Mouse (Mus musculus) Patski (cell line): ENCODE results near the gene Chd2. TPM values are rescaled to one million over a fixed set of nuclear protein-coding genes. Genes with fewer than 3 reads are reported as not detected.
"Not testable (repeated sequence)": the region's sequence is repeated elsewhere in the genome, so short reads cannot be mapped to it uniquely, and the experiment has no call there.

Experiments
- ATAC-seq: fragments of 100-300 bp; one replicate; pipeline ENCODE4 v1.8.0; 2021
- CTCF ChIA-PET: fragments of 350-600 bp; sonication (Branson Sonifier 250); formaldehyde crosslinking; loops from one replicate; lab custom pipeline; 2022; ENCODE audit warnings: inconsistent platforms; lab: Charles Lee
- POLR2A ChIA-PET: fragments of 350-600 bp; sonication (Branson Sonifier 250); formaldehyde crosslinking; loops from one replicate; lab custom pipeline; 2022; ENCODE audit warnings: antibody characterized with exemption, inconsistent platforms; lab: Charles Lee
- DNase-seq: peaks from one replicate; pipeline ENCODE4 v3.0.0-alpha.2; 2011; ENCODE audit warnings: low read depth, low spot score
- H3K27me3 ChIP-seq: fragments of 371-371 bp; one replicate; pipeline ENCODE4 v1.5.1; 2021
- CTCF ChIP-seq: fragments of 100-300 bp; IDR thresholded peaks from one replicate; pipeline ENCODE4 v1.5.1; 2021
- in situ Hi-C: fragments of 300-500 bp; cut with MboI; formaldehyde crosslinking; loops from 3 replicates; pipeline ENCODE4 v1.11.1; 2018; ENCODE audit warnings: low pct_unique_long_range_greater_than_20kb, mixed read lengths
- polyA plus RNA-seq: library from polyadenylated mRNA; unstranded; gene quantifications from one replicate; pipeline ENCODE4 v1.2.3, GENCODE M21; 2021

Chd2 gene
- polyA plus RNA-seq, 1 experiment from 2014 or later: 23.4 TPM

GRCm38 (mm10) chr7:73527225-73527624, 14.4 kb downstream of the Chd2 start:
- ChIA-PET POLR2A (no interaction called here), CTCF (no interaction called here)
- ATAC-seq (no peak), DNase-seq (no peak)
- no peak for TF ChIP-seq CTCF
- H3K27me3 ChIP-seq: no peaks in the 10 kb centered on the region
- in situ Hi-C loops: no loop called here

GRCm38 (mm10) chr7:73524454-73524952, 17.1 kb downstream of the Chd2 start:
- no peaks in the 10 kb centered on the region for H3K27me3 ChIP-seq
- CTCF ChIA-PET: interaction anchor here (0.7 to 5.3 kb wide), 18 partner anchors 9 to 121 kb away, joined by 3 to 43 read pairs (median 4); partner anchors contain the start of gene Chd2
- peak; percentile 87 for TF ChIP-seq CTCF
- in situ Hi-C loops: no loop called here
- ATAC-seq (no peak), DNase-seq (no peak)
- POLR2A ChIA-PET: interaction anchor here (0.6 to 1.2 kb wide), 4 partner anchors 13 to 106 kb away, joined by 3 to 4 read pairs (median 3); no protein-coding TSS in a partner anchor

GRCm38 (mm10) chr7:73523608-73524259, 17.9 kb downstream of the Chd2 start:
- no peaks in the 10 kb centered on the region for H3K27me3 ChIP-seq
- no peak for DNase-seq
- no peak for TF ChIP-seq CTCF
- CTCF ChIA-PET: interaction anchor here (1.0 to 5.3 kb wide), 14 partner anchors 10 to 122 kb away, joined by 3 to 43 read pairs (median 4); no protein-coding TSS in a partner anchor
- ATAC-seq: no peak
- in situ Hi-C loops: no loop called here
- POLR2A ChIA-PET: interaction anchor here (0.7 to 1.2 kb wide), 7 partner anchors 10 to 107 kb away, joined by 3 to 8 read pairs (median 3); no protein-coding TSS in a partner anchor

GRCm38 (mm10) chr7:73523183-73523582, 18.4 kb downstream of the Chd2 start:
- no peaks in the 10 kb centered on the region for H3K27me3 ChIP-seq
- in situ Hi-C loops: no loop called here
- no peak for ATAC-seq
- DNase-seq: no peak
- TF ChIP-seq CTCF: no peak
- CTCF ChIA-PET: interaction anchor here (1.0 to 5.3 kb wide), 3 partner anchors 10 to 103 kb away, joined by 3 to 43 read pairs (median 11); no protein-coding TSS in a partner anchor
- POLR2A ChIA-PET: interaction anchor here (0.7 to 1.2 kb wide), 5 partner anchors 10 to 1112 kb away, joined by 3 to 8 read pairs (median 4); no protein-coding TSS in a partner anchor

- POLR2A ChIA-PET: no interaction called here
- CTCF ChIA-PET: interaction anchor here (0.9 to 5.3 kb wide), 5 partner anchors 12 to 126 kb away, joined by 3 to 43 read pairs (median 5); partner anchors contain the start of gene Chd2
- in situ Hi-C loops: no loop called here
- no peak for DNase-seq
- ATAC-seq: no peak
- no peaks in the 10 kb centered on the region for H3K27me3 ChIP-seq
- no peak for TF ChIP-seq CTCF
Measured at GRCm38 (mm10) chr7:73521277-73522193, 20.1 kb downstream of the Chd2 start.

- H3K27me3 ChIP-seq: no peaks in the 10 kb centered on the region
- TF ChIP-seq CTCF: no peak
- ChIA-PET POLR2A (no interaction called here), CTCF (no interaction called here)
- DNase-seq (no peak), ATAC-seq (no peak)
- in situ Hi-C loops: no loop called here
Measured at GRCm38 (mm10) chr7:73520231-73520630, 21.4 kb downstream of the Chd2 start.

- H3K27me3 ChIP-seq: no peaks in the 10 kb centered on the region
- DNase-seq (no peak), ATAC-seq (no peak)
- CTCF ChIA-PET: no interaction called here
- no peak for TF ChIP-seq CTCF
- POLR2A ChIA-PET: interaction anchor here (0.6 kb wide), 1 partner anchor 12 kb away, joined by 4 read pairs; no protein-coding TSS in a partner anchor
- in situ Hi-C loops: no loop called here
Measured at GRCm38 (mm10) chr7:73519060-73519796, 22.4 kb downstream of the Chd2 start.

- in situ Hi-C loops, H3K27me3 ChIP-seq, ATAC-seq, DNase-seq: not testable (repeated sequence)
- ChIA-PET POLR2A (interaction anchor here (0.7 to 0.9 kb wide), 2 partner anchors 10 to 38 kb away, joined by 3 to 8 read pairs; no protein-coding TSS in a partner anchor), CTCF (interaction anchor here (0.7 to 1.0 kb wide), 2 partner anchors 15 to 19 kb away, joined by 3 read pairs; no protein-coding TSS in a partner anchor)
Measured at GRCm38 (mm10) chr7:73518373-73518980, 23.2 kb downstream of the Chd2 start.

GRCm38 (mm10) chr7:73517432-73518054, 24.1 kb downstream of the Chd2 start:
- no peaks in the 10 kb centered on the region for H3K27me3 ChIP-seq
- in situ Hi-C loops: no loop called here
- POLR2A ChIA-PET: interaction anchor here (0.7 to 0.9 kb wide), 2 partner anchors 9 to 39 kb away, joined by 3 to 8 read pairs; no protein-coding TSS in a partner anchor
- ATAC-seq: no peak
- CTCF ChIA-PET: interaction anchor here (0.7 to 1.0 kb wide), 2 partner anchors 16 to 18 kb away, joined by 3 read pairs; no protein-coding TSS in a partner anchor
- no peak for DNase-seq
- no peak for TF ChIP-seq CTCF
